Mouse (Mus musculus) urinary bladder, postnatal 10 days (tissue): ENCODE results near the gene Hoxa6.

Experiments
- DNase-seq: peaks from one replicate; pipeline ENCODE4 v3.0.0; 2022; ENCODE audit warnings: low spot score

Gene Hoxa6

DNA sequence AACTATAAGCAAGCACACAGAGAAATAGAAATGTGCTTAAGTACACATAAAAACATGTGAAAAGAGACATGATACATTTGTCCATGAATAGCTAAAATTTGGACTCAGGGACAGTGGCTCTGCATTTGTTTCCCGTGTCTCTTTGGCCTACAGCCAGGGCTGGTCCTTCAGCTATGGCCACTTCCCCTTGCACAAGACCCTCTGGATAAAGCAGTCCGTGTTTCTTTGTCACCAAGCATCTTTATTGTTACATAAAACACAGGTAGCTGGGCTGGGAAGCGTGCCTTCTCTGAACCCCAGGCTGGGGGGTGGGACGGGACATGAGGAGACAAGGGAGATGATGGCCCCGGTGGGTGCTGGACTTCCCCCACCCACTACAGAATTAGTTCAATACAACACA is 5.7 kb upstream of the Hoxa6 start:
- no peak for DNase-seq

DNA sequence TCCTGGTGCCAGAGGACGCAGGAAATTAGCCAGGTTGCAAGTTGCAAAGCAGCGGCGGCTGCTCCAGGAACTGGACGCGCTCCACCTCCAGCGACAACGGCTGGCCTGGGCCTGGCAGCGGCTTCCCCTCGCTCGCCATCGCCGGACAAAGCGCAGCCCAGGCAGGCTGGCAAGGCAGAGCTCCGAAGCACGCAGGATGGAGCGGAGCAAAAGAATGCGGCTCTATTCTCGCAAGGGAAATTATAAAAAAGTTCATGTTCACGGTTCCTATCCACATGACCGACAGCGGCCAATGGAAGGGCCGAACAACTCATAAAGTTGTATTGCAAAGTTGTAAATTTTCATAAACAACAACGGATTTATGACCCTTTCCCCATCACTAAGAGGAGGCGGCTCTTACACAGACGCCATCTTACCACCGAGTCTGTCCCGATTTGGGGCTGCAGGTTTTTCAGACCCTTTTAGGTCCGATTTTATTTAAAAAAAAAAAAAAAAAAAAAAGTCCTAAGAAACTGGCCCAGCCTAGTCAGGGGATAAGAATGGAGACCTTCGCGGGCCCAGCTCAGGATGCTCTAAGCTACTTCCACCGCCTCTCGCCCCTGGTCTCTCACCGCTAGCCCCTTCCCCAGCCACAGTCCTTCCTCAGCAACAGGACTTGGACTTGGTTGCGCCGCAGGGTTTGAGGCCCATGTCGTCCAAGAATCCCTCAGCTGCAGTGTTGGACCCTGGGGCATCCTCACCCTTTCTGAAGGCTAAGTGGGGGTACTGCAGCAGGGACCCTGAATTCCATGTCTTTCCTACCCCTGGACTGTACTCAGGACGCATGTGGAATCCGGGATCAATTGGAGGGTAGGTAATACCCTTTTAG is 4.8 kb upstream of the Hoxa6 start, which contains the start of the genes Hoxa3 and Gm28308:
Gene Hoxa3, minus strand, starts transcription at position 218 of the 868 bp plus-strand sequence.
Gene Gm28308, minus strand, starts transcription at position 221 of the 868 bp plus-strand sequence.
- no peak for DNase-seq

DNA sequence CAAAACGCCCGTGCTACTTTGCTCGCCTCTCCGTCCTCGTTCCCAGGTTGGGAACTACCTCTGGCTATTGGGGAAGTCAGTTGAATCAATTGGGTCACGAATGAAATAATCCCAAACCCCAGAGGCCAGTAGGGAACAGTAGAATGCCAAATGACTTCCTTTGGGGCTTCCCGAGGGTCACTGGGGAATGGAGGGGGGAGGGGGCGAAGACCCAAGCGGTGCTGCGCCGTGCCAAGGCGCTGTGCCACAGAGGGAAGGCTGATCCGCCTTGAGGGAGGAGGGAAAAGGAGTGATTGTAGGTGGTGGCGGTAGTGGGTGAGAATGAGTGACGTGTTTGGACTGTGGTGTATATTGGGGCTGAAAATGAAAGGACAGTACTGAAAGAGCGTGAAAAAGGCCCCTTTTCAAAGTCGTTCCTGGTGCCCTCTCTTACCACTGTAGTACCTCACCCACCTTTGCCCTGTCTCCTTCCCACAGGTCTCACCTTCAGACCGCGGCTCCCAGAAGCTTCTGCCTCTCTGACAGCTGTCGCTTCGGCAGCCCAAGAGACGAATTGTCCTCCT is 4.1 kb upstream of the Hoxa6 start:
- DNase-seq = no peak

DNA sequence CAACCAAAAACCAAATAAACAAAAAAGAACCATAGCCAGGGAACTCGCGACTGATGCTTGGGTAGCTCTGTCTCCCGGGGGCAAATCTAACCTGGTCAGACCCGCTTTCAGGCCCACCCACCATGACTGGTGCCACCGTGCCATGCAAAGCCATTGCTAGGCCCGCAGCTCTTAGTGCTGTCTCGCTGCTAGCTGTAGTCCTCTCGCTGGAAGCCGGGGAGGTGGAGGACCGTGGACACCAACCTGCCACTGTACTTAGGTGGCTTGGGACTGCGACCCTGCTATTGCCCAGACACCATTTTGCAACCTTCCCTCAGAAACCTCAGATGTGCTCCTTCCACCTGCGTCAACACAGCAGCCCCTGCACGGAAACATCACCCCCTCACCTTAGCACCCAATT is 3.4 kb upstream of the Hoxa6 start:
- no peak for DNase-seq

DNA sequence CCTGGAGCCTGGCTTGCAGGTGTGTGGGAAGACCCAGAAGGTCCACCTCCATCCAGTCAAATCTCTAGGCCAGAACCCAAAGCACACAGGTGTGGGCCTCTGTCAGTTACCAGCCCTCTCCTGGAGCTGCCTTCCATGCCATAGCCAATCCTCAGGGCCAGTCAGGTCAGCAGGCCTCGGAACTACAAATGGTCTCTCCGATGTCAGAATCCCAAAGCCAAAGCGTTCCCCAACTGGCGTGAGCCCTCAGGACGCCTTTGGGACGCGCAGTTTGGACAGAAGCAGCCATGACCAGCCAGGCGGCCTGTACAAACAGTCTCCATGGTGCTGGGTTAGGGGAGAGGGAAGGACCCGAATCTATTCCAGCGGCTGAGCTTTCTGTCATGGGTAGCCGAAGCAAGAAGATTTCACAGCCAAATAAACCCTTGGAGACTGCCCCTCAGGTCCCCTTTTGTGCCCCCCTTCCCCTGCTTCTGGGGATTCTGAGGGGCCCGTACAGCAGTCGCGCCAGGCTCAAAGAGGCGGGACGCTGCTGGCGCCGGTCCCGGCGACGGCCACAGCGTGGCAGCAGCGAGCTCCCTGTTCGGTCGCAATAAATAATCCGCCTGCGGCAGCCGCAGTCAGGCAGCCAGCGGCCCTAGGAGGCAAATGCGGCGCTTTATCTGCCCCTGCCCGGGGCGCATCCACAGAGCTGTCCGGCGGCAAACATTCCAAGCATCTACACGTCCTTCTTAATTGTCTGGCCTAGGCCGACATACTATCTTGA is 2.8 kb upstream of the Hoxa6 start:
- DNase-seq = no peak

DNA sequence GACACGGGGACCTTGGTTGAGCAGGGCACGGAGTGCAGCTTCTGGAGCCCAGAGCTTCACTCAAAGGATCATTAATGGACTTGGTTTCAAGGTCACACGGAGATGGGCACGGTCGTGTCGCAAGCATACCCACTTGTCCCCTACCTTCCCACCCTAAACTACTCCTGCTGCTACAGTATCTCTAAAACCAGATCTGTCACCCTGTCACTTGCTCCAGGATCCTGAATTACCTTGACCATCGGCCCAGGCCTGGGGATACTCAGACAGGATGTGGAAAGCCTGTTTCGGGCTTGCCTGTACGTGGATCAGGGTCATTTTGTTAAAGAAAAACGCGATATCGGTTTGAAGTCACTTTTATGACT is 1.1 kb upstream of the Hoxa6 start:
- no peak for DNase-seq

DNA sequence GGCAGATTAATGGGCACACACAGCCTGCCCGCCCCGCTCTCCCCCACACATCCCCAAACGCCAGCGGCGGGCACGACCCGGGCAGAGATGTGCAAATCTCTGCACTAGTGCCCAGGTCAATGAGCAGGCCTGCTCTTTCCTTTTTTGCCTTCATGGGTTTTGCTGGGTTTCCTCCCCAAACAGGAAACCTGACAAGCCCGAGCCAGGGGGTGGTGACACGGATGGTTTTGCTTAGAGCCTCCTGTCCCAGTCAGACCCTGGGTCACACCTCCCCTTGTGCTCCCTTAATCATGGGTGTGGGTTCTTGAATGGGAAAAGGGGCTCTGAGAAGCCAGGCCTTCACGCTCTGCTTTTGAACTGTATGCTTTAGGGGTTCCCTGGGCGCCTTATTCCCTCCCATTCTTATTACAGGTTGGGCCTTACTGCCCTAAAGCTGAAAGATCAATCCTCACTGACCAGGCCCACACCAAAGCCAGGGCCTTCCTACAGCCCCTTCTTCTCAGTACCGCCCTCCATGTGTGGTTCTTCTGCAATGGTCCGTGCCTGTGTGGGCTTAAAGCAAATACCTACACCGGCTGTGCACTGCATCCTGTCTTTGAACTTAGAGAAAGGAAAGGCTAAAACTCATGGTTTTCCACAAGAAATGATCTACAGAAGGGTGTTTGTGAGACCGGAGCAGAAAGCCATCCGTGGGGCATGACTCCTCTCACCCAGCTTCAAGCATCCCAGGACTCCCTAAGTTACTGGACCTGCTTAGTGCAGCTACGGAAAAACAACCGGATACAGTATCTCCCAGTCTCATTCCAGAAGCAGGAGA is 554 bp upstream of the Hoxa6 start:
- no peak for DNase-seq

DNA sequence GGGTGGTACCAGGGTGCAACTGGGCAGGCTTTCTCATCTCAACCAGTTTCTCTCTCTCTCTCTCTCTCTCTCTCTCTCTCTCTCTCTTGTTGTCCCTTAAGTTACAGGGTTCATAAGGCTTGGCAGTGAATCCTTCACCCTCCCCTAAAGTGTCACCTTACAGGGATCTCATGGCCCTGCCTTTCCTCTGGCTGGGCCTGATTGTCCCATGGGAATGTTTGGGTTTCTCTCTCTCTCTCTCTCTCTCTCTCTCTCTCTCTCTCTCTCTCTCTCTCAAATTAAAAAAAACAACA is 892 bp downstream of the Hoxa6 start:
- no peak for DNase-seq

DNA sequence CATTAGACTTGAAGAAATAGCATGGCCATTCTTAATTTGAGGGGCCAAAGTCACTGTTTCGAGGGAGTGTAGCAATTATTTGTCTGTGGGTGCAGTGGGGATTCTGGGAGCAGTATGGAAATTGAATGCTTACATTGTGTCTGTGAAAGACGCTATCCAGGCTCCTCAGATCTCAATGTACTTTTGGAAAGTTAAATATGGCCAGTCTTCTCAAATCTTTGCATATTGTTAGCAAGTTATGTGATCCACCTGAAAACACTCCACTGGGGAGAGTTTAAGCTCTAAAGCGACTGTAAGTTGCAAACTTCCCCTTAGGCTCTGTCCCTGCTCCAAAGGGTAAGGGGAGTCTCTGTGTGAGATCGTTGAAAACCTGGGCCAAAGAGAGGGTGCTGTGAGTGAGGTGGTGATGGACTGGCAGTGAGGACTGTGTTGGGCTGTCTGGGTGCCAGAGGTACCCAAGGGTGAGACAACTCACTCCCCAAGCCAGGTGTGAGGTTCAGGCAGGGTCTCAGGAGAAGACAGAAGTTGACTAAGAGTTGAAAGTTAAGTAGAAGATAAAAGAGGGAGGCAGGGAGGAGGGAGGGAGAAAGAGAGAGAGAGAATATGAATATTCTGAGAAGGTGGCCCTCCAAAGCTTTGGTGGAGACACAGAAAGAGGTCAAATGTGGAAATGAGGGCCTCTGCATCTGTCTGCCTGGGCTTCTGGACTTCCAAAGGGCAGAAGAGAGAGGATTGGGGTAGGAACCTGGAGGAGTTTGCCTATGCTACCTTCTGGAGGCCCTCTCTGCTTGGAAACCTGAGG is 1.4 kb downstream of the Hoxa6 start:
- DNase-seq = no peak

DNA sequence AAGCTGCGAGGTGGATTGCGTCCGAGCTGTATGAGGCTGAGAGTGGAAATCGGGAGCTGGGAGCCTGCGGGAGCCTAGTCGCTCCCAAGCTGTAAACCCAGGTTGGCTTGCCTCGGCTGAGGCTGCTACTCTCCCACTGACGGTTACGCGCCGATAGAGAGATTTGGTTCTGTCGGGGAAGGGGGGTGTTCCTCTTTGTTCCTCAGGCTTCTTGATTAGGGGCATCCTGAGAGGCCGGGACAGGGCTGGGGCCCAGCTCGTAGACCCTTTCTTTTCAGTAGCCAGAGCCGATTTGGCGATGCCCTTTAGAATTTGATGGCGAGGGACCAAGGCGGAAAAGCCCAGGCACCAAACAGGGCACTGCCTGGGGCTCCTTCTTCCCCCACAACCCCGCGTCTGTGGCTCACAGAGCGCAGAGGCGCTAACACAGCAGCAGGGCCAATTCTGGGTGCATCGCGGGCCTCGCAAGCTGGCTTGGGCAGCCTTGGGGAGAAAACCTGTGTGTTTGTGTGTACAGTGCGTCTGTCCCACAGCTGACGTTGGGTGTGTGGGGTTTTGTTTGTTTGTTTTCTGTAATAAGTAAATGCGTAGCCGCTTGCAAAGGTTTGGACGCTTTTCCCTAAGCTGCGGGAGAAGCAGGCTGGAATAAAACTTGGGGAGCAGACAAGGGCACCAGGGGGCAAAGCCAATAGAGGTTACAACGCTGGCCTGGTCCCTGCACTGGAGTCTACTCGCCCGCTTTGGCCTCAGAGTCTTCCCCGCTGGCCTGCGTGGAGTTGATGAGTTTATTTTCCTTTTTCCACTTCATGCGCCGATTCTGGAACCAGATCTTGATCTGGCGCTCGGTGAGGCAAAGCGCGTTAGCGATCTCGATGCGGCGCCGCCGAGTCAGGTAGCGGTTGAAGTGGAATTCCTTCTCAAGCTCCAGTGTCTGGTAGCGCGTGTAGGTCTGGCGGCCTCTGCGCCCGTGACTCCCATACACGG is 2.6 kb downstream of the Hoxa6 start:
- no peak for DNase-seq

DNA sequence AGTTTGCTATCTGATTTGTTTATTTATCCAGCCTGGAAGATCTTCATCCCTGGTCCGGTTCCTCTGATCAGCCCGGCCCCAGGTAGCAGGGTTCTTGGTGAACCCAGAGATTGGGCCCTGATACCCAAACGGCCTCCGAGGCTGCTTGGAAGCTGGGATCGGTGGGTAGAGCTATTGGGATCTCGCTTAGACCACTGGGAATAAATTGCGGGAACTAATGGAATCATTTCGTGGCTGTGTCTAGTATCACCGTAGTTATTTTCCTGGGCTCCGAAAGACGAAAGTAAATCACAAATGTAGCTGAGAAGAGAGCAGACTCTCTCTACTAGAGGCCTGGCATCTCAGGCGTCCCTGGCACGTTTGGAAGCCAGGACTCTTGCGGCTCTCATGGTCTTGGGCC is 3.3 kb downstream of the Hoxa6 start:
- no peak for DNase-seq

DNA sequence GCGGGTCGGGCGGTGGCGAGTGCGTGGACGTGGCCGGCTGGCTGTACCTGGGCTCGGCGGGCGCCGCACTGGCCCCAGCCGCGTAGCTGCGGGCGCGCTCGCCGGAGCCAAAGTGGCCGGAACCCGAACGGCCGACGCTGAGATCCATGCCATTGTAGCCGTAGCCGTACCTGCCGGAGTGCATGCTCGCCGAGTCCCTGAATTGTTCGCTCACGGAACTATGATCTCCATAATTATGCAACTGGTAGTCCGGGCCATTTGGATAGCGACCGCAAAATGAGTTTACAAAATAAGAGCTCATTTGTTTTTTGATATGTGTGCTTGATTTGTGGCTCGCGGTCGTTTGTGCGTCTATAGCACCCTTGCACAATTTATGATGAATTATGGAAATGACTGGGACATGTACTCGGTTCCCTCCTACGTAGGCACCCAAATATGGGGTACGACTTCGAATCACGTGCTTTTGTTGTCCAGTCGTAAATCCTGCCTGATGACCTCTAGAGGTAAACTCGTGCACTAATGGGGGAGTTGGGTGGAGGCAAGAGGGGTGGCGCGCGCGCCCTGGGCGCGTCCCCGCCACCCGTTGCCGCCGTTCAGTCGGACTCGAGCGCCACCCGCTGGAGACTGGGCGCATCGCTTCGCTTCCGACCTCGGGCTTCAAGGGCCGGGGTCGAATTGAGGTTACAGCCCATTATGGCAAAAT is 4.3 kb downstream of the Hoxa6 start, which contains the start of gene Hoxa5:
Gene Hoxa5, minus strand, starts transcription at position 538 of the 703 bp plus-strand sequence.
- DNase-seq = no peak

DNA sequence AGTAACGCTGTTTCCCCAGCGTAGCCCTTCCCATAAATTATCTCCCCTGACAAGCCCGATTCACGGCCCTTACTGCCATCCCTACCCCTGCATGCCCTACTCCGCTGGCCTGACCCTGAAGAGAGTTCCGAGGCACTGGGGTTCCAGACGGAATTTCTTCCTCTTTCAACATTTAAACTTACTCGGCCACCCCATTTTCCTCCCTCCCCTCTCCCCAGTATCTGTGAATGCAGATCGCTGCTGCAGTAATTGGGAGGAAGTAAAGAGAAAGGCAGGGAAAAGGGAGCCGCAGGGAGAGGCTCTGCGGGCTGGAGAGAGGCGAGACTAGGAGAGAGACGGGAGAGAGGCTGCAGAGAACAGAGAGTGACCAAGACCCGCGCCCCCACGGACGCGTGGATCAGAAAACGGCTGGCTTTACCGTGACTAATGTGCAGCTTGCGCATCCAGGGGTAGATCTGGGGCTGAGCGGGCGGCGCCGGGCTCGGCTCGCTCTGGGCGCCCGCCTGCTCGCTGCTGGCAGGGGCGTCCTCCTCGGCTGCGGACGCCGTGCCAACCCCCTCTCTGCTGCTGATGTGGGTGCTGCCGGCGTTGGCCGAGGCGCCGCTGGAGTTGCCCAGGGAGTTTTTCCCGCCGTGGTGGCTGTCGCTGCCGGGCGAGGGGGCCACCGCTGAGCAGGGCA is 5.0 kb downstream of the Hoxa6 start:
- DNase-seq = no peak

DNA sequence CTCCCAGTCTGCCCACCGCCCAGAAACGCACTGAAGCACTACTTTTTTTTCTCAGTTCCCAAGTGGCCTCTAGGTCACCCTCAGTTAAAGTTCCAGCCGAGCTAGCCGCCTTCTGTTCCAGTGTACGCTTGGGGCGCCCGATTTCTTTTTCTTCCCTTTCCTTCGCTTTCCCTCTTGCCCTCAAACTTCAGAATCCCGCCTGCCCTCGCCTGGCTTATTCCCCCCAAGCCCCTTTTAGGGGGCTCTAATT is 5.5 kb downstream of the Hoxa6 start:
- no peak for DNase-seq

DNA sequence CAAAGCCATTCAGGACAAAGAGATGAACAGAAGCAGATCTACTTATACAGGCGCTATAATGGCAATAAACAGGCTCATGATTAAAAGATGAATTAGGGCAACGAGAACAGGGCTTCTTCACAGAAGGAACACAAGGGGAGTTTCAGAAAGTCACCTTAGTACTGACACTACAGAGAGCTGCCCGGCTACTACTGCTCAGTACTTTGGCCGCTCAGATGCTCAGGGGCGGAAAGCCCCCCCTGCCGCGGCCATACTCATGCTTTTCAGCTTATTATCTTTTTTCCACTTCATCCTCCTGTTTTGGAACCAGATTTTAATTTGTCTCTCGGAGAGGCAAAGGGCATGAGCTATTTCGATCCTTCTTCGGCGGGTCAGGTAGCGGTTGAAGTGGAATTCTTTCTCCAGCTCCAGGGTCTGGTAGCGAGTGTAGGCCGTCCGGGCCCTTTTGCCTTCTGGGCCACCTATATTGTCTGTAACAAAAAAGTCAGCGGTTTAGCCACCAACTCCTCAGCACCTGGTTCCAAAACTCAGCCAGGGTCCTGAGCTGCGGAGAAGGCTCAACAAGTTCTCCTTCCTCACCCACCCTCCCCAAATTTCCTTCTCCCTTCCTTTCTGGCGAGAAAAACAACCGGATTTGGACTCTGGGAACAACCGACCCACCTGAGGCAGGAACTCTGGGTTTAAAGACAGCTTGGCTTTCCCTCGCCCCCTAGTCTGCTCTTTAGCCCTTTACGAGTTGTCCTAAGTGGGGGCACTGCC is 6.0 kb downstream of the Hoxa6 start:
- DNase-seq = no peak

DNA sequence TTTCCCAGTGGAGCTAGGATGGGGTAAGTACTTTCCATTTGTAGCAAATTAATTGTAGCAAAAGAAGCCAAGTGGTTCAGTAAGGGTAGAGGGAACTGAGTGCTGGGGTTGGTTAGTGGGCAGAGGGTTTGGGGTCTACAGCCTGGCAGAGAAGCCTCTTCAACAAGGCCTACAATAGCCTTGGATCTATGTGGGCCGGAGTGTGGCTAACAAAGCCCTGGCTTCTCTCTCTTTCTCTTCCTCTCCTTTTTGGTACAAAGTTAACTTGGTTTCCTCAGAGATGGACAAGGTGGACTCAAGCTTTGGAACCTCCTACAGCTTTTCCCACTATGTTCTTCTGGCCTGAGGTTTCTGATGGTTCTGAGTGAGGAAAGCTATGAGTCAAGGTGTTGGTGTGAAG is 7.3 kb downstream of the Hoxa6 start:
- DNase-seq = no peak

DNA sequence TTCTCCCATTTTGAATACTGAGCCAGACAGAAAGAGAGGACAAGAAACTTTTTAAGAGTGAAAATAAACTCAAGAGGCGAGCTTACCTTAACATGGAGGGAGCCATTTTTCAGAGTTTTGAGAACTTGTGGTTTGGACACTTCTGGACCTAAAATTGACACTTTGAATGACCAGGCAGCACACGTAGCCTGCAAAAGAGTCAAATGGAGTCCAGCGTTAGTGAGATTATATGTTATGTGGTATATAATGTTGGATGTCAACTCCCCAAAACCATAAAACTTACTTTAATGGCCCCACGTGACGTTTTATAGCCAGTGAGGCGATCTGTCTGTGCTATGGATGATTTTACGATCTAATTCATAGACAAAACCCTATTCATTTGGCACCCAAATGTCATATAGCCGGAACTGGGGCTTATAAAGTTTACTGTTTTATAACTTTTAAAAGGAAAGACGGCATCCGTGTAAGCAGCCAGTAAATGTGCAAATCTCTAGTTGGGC is 7.7 kb downstream of the Hoxa6 start:
- DNase-seq = no peak

DNA sequence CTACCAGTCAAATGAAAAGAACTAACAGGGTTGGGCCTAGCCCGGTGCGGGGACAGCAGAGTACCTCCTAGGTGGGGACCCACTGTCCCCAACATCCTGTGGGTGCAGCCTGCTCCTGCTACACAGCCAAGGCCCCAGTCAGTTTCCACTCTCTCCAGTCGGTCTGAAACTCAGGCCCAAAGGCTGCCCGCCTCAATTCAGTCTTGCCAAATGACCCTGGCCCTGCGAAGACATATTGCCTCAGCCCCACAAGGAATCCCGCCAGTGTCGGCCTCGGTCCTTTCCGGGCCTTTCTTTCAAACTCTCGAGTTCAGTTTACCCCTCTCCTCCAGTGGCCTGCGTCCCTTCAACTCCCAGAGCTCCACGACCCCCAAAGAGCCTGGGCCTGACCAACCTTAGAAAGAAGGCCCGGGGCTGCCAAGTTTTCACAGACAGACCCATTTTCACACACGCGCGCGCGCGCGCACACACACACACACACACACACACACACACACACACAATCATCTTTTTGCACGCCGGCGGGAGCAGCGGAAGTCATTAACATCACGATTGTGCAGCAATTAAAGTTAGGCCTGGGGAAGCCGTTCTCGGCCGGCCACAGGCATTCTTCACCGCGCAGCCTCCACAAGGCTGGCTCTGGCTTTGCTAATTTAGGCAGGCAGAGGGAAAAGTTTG is 8.3 kb downstream of the Hoxa6 start:
- no peak for DNase-seq
